Mouse (Mus musculus): ENCODE results near the gene Retreg3. TPM values are rescaled to one million over a fixed set of nuclear protein-coding genes. Genes with fewer than 3 reads are reported as not detected.

Gene Retreg3
- polyA plus RNA-seq, 1 experiment from 2014 or later: 12.2 TPM

DNA sequence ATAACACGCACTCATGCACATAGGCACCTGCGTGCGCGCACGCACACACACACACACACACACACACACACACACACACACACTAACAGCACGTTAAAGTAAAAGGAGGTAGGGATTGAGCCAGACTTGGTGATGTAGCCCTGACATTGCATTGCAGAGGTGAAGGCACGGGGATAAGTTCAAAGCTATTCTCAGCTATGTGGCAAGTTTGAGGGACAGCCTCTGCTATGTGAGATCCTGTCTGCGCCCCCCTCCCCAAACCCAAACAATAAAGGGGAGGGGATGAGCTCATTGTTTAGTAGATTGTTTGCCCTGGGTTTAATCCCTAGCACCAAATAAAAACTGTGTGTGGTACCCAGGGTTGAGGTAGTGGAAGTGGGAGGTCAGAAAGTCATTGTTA is 21.4 kb upstream of the Retreg3 start:
- DNase-seq (ENCODE audit: low spot score) (no peak), ATAC-seq (replicated peaks; ENCODE audit: low FRiP score) (no peak)
- Histone ChIP-seq H3K27ac (ENCODE audit: low read depth, low read length) (no peak overlapping the region), H3K4me1 (replicated peaks; ENCODE audit: control insufficient read depth, insufficient read depth, low read length) (peaks cover 2% of the 10 kb centered on the region; the same call in 1 of the 2 replicates), H3K9ac (ENCODE audit: low read depth, low read length) (no peak overlapping the region), H3K4me2 (no peak overlapping the region), H3K27me3 (replicated peaks; ENCODE audit: control insufficient read depth, insufficient read depth, low read length) (peaks cover 40% of the 10 kb centered on the region), H3K36me3 (ENCODE audit: control insufficient read depth, insufficient read depth, low read length) (no peaks in the 10 kb centered on the region), H3K4me3 (ENCODE audit: low read depth, low read length) (no peak overlapping the region), H3K9me3 (ENCODE audit: control insufficient read depth, low read length) (no peaks in the 10 kb centered on the region)
- WGBS: 77% methylated on average over 8 of the region's 8 CpGs

- Histone ChIP-seq H3K27ac (ENCODE audit: low read depth, low read length) (no peak overlapping the region), H3K4me1 (replicated peaks; ENCODE audit: control insufficient read depth, insufficient read depth, low read length) (peaks cover 2% of the 10 kb centered on the region; the same call in 1 of the 2 replicates), H3K9me3 (ENCODE audit: control insufficient read depth, low read length) (no peaks in the 10 kb centered on the region), H3K4me3 (ENCODE audit: low read depth, low read length) (peak overlapping the region; percentile 20; the same call in 1 of the 2 replicates), H3K27me3 (replicated peaks; ENCODE audit: control insufficient read depth, insufficient read depth, low read length) (peaks cover 40% of the 10 kb centered on the region), H3K36me3 (ENCODE audit: control insufficient read depth, insufficient read depth, low read length) (no peaks in the 10 kb centered on the region), H3K4me2 (peak overlapping the region; percentile 64), H3K9ac (ENCODE audit: low read depth, low read length) (no peak overlapping the region)
- WGBS: 33% methylated on average over 27 of the region's 27 CpGs
- ATAC-seq (replicated peaks; ENCODE audit: low FRiP score) (no peak), DNase-seq (ENCODE audit: low spot score) (no peak)
Observed at GRCm38 (mm10) chr11:101140164-101140819, 20.6 kb upstream of the Retreg3 start.

DNA sequence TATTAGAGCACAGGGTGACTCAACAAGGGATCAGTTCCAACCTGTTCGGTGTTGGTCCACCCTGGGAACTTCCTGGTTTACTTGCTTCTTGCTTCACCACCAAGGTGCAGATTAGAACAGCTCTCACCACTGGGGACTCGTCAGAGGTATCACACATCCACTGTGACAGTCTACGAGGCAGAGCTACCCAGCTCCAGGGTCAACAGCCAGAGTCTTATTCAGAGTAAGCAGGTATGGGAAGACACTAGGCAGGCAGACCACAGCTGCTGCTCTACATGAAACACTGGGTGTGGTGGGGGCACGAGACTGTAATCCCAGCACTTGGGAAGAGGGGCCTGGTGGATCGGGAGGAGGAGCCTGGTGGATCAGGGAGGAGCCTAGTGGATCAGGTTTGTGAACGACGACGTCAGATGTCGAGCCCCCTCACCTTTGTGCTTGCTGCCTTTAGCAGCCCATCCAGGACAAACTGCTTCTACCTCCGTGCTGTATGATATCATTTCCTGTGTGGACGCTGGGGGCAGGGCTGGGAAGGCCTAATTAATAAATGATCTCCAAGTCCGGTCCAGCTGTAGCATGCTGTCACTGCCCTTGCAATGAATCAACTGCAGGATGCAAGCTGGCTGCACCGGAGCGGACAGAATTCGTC is 19.0 kb upstream of the Retreg3 start:
- 25% methylated on average over 15 of the region's 15 CpGs for WGBS
- H3K27ac ChIP-seq (ENCODE audit: low read depth, low read length): no peak overlapping the region
- 0 out of 2 replicates have a peak overlapping the region, but pooled peaks have one; percentile 10 for H3K4me3 ChIP-seq (ENCODE audit: low read depth, low read length)
- H3K4me1 ChIP-seq (replicated peaks; ENCODE audit: control insufficient read depth, insufficient read depth, low read length): peaks cover 2% of the 10 kb centered on the region; the same call in 1 of the 2 replicates
- H3K27me3 ChIP-seq (replicated peaks; ENCODE audit: control insufficient read depth, insufficient read depth, low read length): peaks cover 39% of the 10 kb centered on the region
- ATAC-seq (replicated peaks; ENCODE audit: low FRiP score) (no peak), DNase-seq (ENCODE audit: low spot score) (no peak)
- H3K9ac ChIP-seq (ENCODE audit: low read depth, low read length): no peak overlapping the region
- peak overlapping the region; percentile 45 for H3K4me2 ChIP-seq
- no peaks in the 10 kb centered on the region for H3K36me3 ChIP-seq (ENCODE audit: control insufficient read depth, insufficient read depth, low read length)
- no peaks in the 10 kb centered on the region for H3K9me3 ChIP-seq (ENCODE audit: control insufficient read depth, low read length)

DNA sequence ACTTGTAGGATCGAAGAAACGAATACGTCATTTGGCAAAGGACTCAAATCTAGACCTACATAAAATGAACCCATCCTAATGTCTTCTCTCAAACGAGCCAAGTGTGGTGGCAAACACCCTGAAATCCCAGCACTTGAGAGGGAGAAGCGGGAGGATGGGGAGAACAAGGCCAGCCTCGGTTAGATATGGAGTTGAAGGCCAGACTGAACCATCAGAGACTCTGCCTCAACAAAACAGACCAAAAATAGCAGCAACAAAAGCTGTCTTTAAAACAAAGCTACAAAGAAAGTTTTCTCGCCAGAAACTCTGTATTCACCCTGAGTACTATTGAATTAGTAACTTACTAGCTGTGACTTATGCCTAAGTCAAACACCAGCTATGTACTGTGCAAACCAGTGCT is 17.3 kb upstream of the Retreg3 start:
- H3K27me3 ChIP-seq (replicated peaks; ENCODE audit: control insufficient read depth, insufficient read depth, low read length): peaks cover 33% of the 10 kb centered on the region
- H3K4me3 ChIP-seq (ENCODE audit: low read depth, low read length): no peak overlapping the region
- no peaks in the 10 kb centered on the region; the same call in 1 of the 2 replicates for H3K4me1 ChIP-seq (replicated peaks; ENCODE audit: control insufficient read depth, insufficient read depth, low read length)
- H3K9ac ChIP-seq (ENCODE audit: low read depth, low read length): no peak overlapping the region
- H3K27ac ChIP-seq (ENCODE audit: low read depth, low read length): no peak overlapping the region
- ATAC-seq (replicated peaks; ENCODE audit: low FRiP score) (no peak), DNase-seq (ENCODE audit: low spot score) (no peak)
- H3K9me3 ChIP-seq (ENCODE audit: control insufficient read depth, low read length): no peaks in the 10 kb centered on the region
- H3K4me2 ChIP-seq: no peak overlapping the region
- WGBS: 78% methylated on average over 7 of the region's 7 CpGs
- no peaks in the 10 kb centered on the region for H3K36me3 ChIP-seq (ENCODE audit: control insufficient read depth, insufficient read depth, low read length)

DNA sequence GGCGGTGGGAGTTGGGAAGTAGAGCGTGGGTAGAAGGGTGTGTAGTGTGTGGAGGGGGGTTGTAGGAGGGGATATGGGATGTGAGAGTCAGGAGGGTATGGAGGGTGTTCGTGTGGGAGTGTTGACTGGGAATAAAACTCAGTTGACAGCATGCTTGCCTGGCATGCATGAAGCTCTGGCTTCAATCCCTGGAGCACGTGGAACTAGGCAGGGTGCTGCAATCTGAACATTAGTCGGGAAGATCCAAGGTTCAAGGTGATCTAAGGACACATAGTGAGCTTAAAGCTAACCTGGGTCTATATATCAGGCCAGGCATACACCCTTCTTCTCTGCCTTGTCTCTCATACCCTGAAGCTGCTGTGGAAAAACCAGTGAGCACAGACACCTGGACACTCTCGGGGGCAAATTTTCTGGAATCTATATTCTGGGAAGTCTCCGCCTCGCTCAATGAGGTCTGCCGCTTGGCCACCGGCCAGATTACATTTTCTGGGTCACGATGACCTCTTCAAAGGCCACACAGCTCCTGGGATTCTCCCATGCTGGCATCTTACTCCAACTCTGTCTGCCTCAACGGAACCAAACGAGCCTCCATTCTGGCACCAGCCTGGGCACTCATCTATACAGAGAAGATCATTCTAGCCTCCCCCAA is 14.6 kb upstream of the Retreg3 start:
- ATAC-seq (replicated peaks; ENCODE audit: low FRiP score) (no peak), DNase-seq (ENCODE audit: low spot score) (no peak)
- H3K27ac ChIP-seq (ENCODE audit: low read depth, low read length): no peak overlapping the region
- no peaks in the 10 kb centered on the region for H3K36me3 ChIP-seq (ENCODE audit: control insufficient read depth, insufficient read depth, low read length)
- H3K9me3 ChIP-seq (ENCODE audit: control insufficient read depth, low read length): no peaks in the 10 kb centered on the region
- H3K4me2 ChIP-seq: no peak overlapping the region
- H3K4me3 ChIP-seq (ENCODE audit: low read depth, low read length): no peak overlapping the region
- H3K27me3 ChIP-seq (replicated peaks; ENCODE audit: control insufficient read depth, insufficient read depth, low read length): peaks cover 8% of the 10 kb centered on the region
- H3K9ac ChIP-seq (ENCODE audit: low read depth, low read length): no peak overlapping the region
- WGBS: 79% methylated on average over 13 of the region's 13 CpGs
- H3K4me1 ChIP-seq (replicated peaks; ENCODE audit: control insufficient read depth, insufficient read depth, low read length): peaks cover 8% of the 10 kb centered on the region

- no peak overlapping the region for H3K27ac ChIP-seq (ENCODE audit: low read depth, low read length)
- peaks cover 8% of the 10 kb centered on the region for H3K4me1 ChIP-seq (replicated peaks; ENCODE audit: control insufficient read depth, insufficient read depth, low read length)
- no peaks in the 10 kb centered on the region for H3K36me3 ChIP-seq (ENCODE audit: control insufficient read depth, insufficient read depth, low read length)
- no peak overlapping the region for H3K4me3 ChIP-seq (ENCODE audit: low read depth, low read length)
- WGBS: 37% methylated on average over 12 of the region's 12 CpGs
- no peaks in the 10 kb centered on the region for H3K27me3 ChIP-seq (replicated peaks; ENCODE audit: control insufficient read depth, insufficient read depth, low read length)
- no peak overlapping the region for H3K4me2 ChIP-seq
- ATAC-seq (replicated peaks; ENCODE audit: low FRiP score): no peak
- DNase-seq (ENCODE audit: low spot score): no peak
- no peak overlapping the region for H3K9ac ChIP-seq (ENCODE audit: low read depth, low read length)
- no peaks in the 10 kb centered on the region for H3K9me3 ChIP-seq (ENCODE audit: control insufficient read depth, low read length)
Observed at GRCm38 (mm10) chr11:101133037-101133436, 13.3 kb upstream of the Retreg3 start.

DNA sequence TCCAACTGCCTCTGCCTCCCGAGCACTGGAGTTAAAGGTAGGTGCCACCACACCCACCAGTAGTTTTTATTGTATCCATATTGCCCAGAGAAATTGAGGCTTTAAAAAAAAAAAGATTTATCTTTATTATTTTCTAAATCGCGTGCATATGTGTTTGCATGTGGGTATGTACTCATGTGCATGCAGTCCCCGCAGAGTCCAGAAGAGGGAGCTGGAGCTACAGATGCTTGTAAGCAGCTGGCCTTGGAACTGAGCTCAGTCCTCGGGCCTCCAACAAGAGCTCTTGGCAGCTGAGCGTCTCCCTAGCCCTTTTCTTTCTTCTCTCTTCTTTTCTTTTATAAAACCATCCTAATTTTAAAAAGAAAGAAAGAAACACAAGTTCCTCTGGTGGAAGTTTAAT is 12.0 kb upstream of the Retreg3 start:
- H3K4me2 ChIP-seq: no peak overlapping the region
- H3K36me3 ChIP-seq (ENCODE audit: control insufficient read depth, insufficient read depth, low read length): peaks cover 5% of the 10 kb centered on the region
- no peak overlapping the region for H3K9ac ChIP-seq (ENCODE audit: low read depth, low read length)
- H3K27me3 ChIP-seq (replicated peaks; ENCODE audit: control insufficient read depth, insufficient read depth, low read length): no peaks in the 10 kb centered on the region
- ATAC-seq (replicated peaks; ENCODE audit: low FRiP score) (no peak), DNase-seq (ENCODE audit: low spot score) (no peak)
- 86% methylated on average over 6 of the region's 6 CpGs for WGBS
- H3K27ac ChIP-seq (ENCODE audit: low read depth, low read length): no peak overlapping the region
- no peak overlapping the region for H3K4me3 ChIP-seq (ENCODE audit: low read depth, low read length)
- H3K9me3 ChIP-seq (ENCODE audit: control insufficient read depth, low read length): no peaks in the 10 kb centered on the region
- peaks cover 8% of the 10 kb centered on the region for H3K4me1 ChIP-seq (replicated peaks; ENCODE audit: control insufficient read depth, insufficient read depth, low read length)

DNA sequence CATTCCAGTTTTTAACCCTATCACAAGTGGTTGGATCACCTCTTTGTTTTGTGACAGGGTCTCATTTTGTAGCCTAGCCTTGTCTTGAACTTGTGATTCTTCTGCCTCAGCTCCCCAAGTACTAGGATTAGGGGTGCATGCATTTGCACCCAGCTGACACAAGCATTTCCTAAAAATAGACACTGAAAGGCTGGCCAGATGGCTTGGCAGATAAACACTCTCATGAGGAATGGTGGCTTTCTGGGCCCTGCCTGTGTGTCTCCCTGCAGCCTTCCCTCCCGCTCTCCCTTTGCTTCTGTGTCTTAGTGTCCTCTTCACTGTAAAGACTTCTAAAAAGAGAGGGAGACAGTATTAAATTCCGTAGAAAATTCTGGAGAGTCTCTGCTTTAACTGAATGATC is 11.5 kb upstream of the Retreg3 start:
- H3K27me3 ChIP-seq (replicated peaks; ENCODE audit: control insufficient read depth, insufficient read depth, low read length): no peaks in the 10 kb centered on the region
- DNase-seq (ENCODE audit: low spot score) (no peak), ATAC-seq (replicated peaks; ENCODE audit: low FRiP score) (no peak)
- peaks cover 10% of the 10 kb centered on the region for H3K36me3 ChIP-seq (ENCODE audit: control insufficient read depth, insufficient read depth, low read length)
- 73% methylated on average over 2 of the region's 2 CpGs for WGBS
- no peak overlapping the region for H3K4me3 ChIP-seq (ENCODE audit: low read depth, low read length)
- no peaks in the 10 kb centered on the region for H3K9me3 ChIP-seq (ENCODE audit: control insufficient read depth, low read length)
- H3K9ac ChIP-seq (ENCODE audit: low read depth, low read length): no peak overlapping the region
- peaks cover 8% of the 10 kb centered on the region for H3K4me1 ChIP-seq (replicated peaks; ENCODE audit: control insufficient read depth, insufficient read depth, low read length)
- no peak overlapping the region; the same call in 1 of the 2 replicates for H3K27ac ChIP-seq (ENCODE audit: low read depth, low read length)
- no peak overlapping the region for H3K4me2 ChIP-seq

All from liver, embryonic 11.5 days (tissue).